Mouse (Mus musculus) embryo, embryonic 11 days (tissue): ENCODE data around the gene Snap47.
A peak's percentile ranks its signal among the peaks of the same experiment; 100 is the strongest.

ENCODE experiments used
- DNase-seq: peaks from one replicate; pipeline ENCODE4 v3.0.0-alpha.2; 2015

Gene Snap47

GRCm38 (mm10) chr11:59451086-59451485 lies at the start of gene Snap47:
TSS of gene Snap47 (minus strand) at chr11:59451186.
- DNase-seq, result no peak

GRCm38 (mm10) chr11:59497747-59498146 lies 46.8 kb upstream of the Snap47 start:
- no peak for DNase-seq

- DNase-seq, result no peak
These were observed 45.8 kb upstream of the Snap47 start for GRCm38 (mm10) chr11:59496672-59497310.

GRCm38 (mm10) chr11:59486222-59486621 lies 35.2 kb upstream of the Snap47 start:
- DNase-seq, result no peak

GRCm38 (mm10) chr11:59485641-59486040 lies 34.7 kb upstream of the Snap47 start:
- DNase-seq, result no peak

GRCm38 (mm10) chr11:59483212-59483611 lies 32.2 kb upstream of the Snap47 start:
- DNase-seq, result peak; percentile 71

- no peak for DNase-seq
These were observed 26.3 kb upstream of the Snap47 start for GRCm38 (mm10) chr11:59477240-59477639.

GRCm38 (mm10) chr11:59472326-59472677 lies 21.3 kb upstream of the Snap47 start, which contains the start of gene Zfp867:
TSS of gene Zfp867 (minus strand) at chr11:59472474.
- DNase-seq, result peak; percentile 95

GRCm38 (mm10) chr11:59471413-59472325 lies 20.7 kb upstream of the Snap47 start:
- DNase-seq, result peak; percentile 55

GRCm38 (mm10) chr11:59460459-59460858 lies 9.5 kb upstream of the Snap47 start:
- no peak for DNase-seq

- peak; percentile 27 for DNase-seq
These were observed 8.0 kb upstream of the Snap47 start for GRCm38 (mm10) chr11:59458973-59459372.

- no peak for DNase-seq
These were observed 5.9 kb upstream of the Snap47 start for GRCm38 (mm10) chr11:59456891-59457290.

GRCm38 (mm10) chr11:59456346-59456745 lies 5.4 kb upstream of the Snap47 start:
- DNase-seq, result no peak

GRCm38 (mm10) chr11:59450230-59450771 lies 685 bp downstream of the Snap47 start:
- DNase-seq, result peak; percentile 56

GRCm38 (mm10) chr11:59449741-59450229 lies 1.2 kb downstream of the Snap47 start, which contains the start of gene Jmjd4:
TSS of gene Jmjd4 (plus strand) at chr11:59450045.
- DNase-seq, result peak; percentile 92

- DNase-seq, result no peak
These were observed 7.9 kb downstream of the Snap47 start for GRCm38 (mm10) chr11:59443102-59443501.

GRCm38 (mm10) chr11:59437954-59438353 lies 13.0 kb downstream of the Snap47 start:
- no peak for DNase-seq

- DNase-seq, result no peak
These were observed 18.7 kb downstream of the Snap47 start for GRCm38 (mm10) chr11:59432261-59432660.

- DNase-seq, result no peak
These were observed 21.0 kb downstream of the Snap47 start for GRCm38 (mm10) chr11:59429959-59430358.

- DNase-seq, result no peak
These were observed 22.8 kb downstream of the Snap47 start for GRCm38 (mm10) chr11:59428057-59428660.

- peak; percentile 50 for DNase-seq
These were observed 25.3 kb downstream of the Snap47 start for GRCm38 (mm10) chr11:59425671-59426101.

- no peak for DNase-seq
These were observed 27.9 kb downstream of the Snap47 start for GRCm38 (mm10) chr11:59423010-59423588.

- DNase-seq, result no peak
These were observed 29.0 kb downstream of the Snap47 start for GRCm38 (mm10) chr11:59421967-59422366.
